Mouse (Mus musculus): ENCODE data around the gene Gar1.

DNA sequence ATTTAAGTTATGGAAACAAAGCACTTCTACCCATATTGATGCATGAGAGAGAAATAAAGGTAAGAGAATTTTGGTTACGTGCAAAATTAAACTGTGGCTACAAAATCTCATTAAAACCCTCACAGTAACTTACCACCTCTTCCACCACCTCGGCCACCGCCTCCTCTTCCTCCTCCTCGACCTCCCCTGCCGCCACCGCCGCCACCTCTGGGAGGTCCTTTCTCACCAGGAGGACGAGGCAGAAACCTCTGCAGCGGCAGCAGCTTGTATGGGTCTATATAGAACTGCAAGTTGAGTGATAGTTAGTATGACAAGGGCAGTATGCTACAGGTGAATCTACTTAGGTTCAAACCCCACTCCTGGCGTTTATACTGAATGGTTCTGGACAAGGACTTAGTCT, 4.5 kb downstream of the Gar1 start:
- TF ChIP-seq POLR2A (IDR thresholded peaks at IDR 0.05; ENCODE audit: insufficient read depth, low read depth, low read length) (no peak), EP300 (IDR thresholded peaks at IDR 0.05; ENCODE audit: insufficient read depth, low read depth, low read length) (no peak)

Data from heart, adult 2 months (tissue).